Mouse (Mus musculus) cerebellum, postnatal 4 days (tissue): ENCODE measurements around the gene Ifnk.

Experiments
- DNase-seq, 2 experiments: peaks; one replicate each; pipeline ENCODE4 v3.0.0; 2022; ENCODE audit warnings: low spot score in 2 of 2, mixed read lengths in 1 of 2

Ifnk gene

GRCm38 (mm10) chr4:35151756-35152155 is at the start of gene Ifnk:
Gene Ifnk (plus strand): TSS chr4:35152056.
- no peak for DNase-seq

DNA sequence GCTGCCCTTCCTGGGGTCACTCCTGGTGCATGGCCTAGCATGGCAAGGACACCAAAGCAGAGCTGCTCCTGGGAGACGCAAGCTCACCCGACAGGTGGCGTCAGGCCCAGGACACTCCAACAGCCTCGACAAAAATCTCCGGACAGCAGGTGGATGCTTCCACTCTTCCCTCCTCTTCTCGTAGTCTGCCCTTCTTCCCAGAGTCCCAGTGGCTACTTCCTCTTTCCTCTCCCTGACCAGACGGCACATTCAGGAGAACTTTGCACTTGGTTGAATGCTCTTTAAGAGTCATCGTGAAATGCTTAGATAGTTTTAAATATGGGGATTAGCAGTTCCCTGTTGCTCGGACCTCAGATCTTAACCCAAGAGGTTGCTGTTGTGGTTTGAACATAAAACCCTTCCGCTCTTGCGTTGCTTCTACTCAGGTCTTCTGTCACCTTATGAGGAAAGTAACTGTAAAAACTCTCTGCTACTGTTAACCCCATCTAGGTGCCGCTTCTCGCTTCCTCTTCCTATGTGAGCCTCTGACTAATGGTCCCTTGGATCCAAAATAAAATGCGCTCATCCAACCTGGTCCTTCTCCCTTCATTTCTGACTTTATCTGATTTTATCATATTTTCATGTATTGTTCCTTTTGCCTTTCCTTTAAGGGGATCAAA is 46.6 kb upstream of the Ifnk start:
- no peak for DNase-seq

- DNase-seq, result no peak
Observed at GRCm38 (mm10) chr4:35112452-35112851, 39.4 kb upstream of the Ifnk start.

- DNase-seq, result no peak
Observed at GRCm38 (mm10) chr4:35113516-35114248, 38.2 kb upstream of the Ifnk start.

- DNase-seq, result no peak
Observed at GRCm38 (mm10) chr4:35114950-35115349, 36.9 kb upstream of the Ifnk start.

DNA sequence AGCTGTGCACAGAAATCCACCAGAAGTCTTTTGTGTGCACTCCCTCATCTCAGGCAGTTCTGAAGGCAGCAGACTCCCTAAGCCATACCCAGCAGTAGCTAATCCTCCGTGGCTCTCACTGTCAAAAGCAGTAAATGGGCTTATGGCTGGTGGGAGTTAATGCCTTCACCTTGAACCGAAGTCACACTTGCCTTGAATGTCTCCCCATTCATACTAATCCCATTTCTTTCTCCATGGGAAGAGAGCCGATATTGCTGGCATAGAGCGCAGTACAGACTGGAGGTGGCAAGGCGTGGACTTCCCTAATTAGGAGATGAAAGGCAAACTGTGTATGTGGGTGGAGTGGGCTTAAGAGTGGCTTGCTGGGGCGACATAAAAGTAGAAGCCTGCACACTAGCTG is 35.9 kb upstream of the Ifnk start:
- no peak for DNase-seq

DNA sequence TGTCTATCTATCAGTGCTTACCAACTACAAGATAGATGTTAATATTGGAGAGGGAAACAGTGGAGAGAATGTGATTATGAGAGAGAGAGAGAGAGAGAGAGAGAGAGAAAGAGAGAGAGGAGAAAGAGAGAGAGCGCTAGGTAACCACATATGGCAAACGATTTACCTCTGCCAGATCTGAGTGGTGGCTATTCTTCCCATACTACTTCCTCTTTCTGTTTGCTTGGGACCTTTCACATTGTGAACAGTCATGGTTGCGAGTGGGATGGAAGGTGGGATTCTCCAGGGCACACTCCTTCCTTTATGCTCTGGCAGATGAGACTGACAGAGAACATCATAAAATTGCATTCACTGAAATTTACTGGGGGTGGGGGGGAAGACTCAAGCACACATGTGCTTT is 34.7 kb upstream of the Ifnk start:
- no peak for DNase-seq

- DNase-seq, result no peak
Observed at GRCm38 (mm10) chr4:35118851-35119250, 33.0 kb upstream of the Ifnk start.

DNA sequence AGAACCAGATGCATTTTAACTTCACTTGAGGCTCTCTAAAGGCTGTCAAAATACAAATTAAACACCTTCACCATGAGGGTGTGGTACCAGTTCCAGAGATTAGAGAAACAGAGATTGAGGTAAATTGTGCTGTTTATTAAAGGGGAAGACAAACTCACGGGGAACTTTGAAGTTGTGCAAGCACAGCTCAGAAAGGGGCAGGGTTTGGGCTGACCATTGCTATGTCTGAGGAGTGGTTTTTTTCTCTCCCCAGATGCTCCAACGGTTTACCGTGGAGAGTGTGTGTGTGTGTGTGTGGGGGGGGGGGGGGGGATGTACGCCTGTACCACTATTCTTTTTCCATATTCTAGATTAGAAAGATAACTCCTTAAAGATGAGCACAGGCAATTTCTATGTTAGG is 31.7 kb upstream of the Ifnk start:
- no peak for DNase-seq

- no peak for DNase-seq
Observed at GRCm38 (mm10) chr4:35120575-35120974, 31.3 kb upstream of the Ifnk start.

GRCm38 (mm10) chr4:35121060-35121459 is 30.8 kb upstream of the Ifnk start:
- no peak for DNase-seq

- DNase-seq, result no peak
Observed at GRCm38 (mm10) chr4:35123087-35123486, 28.8 kb upstream of the Ifnk start.

DNA sequence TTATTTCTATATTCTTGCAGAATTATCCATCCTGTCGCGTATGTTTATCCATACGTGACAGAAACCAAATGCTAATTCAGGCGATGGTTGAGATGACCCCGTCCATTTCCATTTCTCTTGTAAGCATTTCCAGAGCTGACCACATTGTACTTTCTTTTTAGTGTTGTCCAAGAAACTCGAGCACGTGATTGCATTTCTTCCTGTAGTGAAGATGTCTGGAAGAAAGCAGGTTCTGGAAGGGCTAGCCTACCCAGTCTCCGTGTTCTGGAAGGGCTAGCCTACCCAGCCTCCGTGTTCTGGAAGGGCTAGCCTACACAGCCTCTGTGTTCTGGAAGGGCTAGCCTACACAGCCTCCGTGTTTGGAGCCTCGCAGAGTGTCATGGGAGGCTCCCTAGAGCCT is 27.8 kb upstream of the Ifnk start:
- DNase-seq, result no peak

- DNase-seq, result peak in 1 of 2 experiments; percentile 23
Observed at GRCm38 (mm10) chr4:35125299-35125777, 26.5 kb upstream of the Ifnk start.

- no peak for DNase-seq
Observed at GRCm38 (mm10) chr4:35126776-35127175, 25.1 kb upstream of the Ifnk start.

GRCm38 (mm10) chr4:35127759-35128158 is 24.1 kb upstream of the Ifnk start:
- DNase-seq, result no peak

DNA sequence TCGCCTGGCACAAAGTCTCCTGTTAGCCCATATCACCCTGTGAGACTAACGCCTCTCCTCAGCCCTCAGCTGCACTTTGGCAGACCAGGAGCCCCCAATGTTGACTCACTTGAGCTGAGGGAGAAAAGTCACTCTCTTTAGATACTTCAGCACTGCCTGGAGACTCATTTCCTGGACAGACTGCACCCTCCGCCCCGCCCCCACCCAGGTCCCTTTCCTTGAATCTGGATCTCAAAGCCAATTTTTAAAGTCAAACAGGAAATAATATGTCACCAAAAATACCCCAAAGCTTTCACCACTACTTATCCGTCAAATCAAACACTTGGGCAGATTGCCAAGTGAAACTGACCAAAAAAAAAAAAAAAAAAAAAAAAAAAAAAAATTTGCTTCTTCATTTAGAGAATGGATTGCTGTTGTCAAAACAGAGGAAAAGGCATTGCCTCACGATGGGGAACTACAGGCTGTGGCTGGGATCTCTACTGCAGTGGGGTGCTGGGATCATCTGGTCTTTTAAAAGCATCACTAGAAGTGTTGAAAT is 21.4 kb upstream of the Ifnk start:
- no peak for DNase-seq

- no peak for DNase-seq
Observed at GRCm38 (mm10) chr4:35131592-35131991, 20.3 kb upstream of the Ifnk start.

DNA sequence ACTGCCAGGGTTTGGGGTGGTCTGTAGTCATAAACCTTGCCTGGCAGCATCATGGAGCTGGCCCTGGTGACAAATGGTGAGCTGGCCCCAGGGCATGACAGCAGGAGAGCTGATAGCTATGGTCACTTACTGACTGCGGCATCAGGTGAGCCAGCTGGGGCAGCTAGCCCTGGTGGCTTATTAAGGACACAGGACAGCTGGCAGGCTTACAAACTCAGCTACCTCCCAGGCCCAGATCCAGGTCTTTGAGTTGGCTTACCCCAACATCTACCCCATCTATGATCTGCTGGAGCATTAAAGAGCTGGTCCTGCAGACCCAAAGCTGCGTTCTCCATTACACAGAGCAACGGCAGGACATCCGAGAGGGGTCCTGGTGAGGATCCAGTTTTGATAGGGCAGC is 18.4 kb upstream of the Ifnk start:
- DNase-seq, result no peak

DNA sequence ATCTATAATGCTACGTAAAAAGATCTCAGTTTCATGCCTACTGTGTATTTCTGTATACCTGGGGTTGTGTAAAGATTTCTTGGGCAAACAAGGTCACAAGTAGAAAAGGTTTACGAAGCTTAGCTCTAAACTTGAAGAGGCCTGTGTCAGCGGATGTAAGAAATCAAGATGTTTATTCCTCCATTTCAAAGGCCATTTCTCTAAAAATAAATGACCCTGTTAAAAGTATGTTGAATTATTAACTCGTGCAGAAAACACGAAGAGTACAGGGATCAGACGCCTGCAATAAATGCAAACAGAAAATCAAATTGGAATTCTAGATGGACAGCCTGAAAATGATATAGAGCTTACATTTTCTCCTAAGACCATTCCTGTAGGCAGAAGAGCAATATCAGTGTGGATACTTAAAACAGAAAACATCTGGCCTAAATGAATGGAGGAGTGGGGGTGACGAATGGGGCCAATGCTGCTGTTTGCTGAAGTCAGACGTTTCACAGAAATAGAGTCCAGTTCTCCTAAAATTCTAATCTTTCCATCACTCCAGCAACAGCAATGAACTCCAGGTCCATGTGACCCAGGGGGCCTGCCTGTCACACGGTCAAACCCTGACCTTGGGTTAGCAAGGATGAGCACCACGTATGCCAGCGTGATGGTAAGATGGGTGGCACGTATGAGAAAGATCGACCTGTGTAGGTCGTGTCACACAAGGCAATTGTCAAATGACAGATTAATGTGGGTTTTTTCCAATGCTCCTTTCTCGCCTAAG is 16.8 kb upstream of the Ifnk start:
- DNase-seq, result no peak

DNA sequence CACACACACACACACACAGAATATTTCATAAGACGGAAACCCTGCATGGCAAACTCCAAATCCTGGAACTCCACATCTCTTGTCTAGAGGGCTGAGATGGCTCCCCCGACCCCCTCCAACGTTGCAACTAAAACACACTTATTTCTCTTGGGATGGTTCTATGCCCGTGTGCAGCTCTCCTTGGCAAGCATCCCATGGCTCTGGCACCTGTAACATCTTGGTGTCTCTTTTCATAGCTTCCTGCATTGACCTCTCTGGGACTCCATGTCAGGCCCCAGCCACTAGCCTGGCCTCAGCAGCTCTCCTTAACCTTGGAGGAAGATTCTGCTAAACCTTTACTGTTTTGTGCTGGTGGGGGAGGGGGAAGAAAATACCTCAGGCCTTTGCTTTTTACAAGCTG is 16.1 kb upstream of the Ifnk start:
- no peak for DNase-seq

DNA sequence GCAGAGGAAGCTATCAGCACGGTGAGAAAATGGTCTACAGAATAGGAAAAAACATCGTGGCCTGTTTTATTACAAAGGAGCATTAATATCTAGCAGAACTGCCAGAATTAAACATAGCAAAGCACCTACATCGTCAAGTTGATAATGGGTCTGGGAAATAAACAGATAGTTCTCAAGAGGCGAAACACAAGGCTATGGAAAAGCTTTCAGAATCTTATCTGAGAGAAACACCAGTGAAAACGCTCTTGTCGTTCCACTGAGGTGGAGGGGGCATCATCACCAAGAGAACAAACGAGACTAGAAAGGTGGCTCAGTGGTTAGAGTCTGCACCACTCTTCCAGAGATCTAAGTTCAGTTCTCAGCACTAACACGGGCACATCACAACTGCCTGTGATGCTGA is 14.9 kb upstream of the Ifnk start:
- no peak for DNase-seq
